Mouse (Mus musculus): Measurements from ENCODE around the gene Zfp408. TPM values are rescaled to one million over a fixed set of nuclear protein-coding genes. Genes with fewer than 3 reads are reported as not detected.

The Zfp408 gene
- polyA plus RNA-seq, 1 experiment from 2014 or later: 11.2 TPM

DNA sequence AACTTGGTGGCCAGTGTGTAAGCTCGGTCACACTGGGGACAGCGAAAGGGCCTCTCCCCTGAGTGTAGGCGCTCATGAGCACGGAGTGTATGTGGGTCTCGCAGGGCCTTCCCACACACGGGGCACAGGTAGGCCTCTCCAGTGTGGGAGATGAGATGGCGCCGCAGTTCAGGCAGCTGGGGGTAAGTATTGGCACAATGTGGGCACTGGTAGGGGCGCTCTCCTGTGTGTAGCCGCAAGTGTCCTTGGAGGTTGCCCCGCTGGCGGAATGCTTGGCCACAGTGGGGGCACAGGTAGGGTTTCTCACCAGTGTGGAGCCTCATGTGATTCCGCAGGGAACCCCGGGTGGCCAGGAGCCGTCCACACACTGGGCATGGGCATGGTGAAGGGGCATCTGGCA is 4.2 kb downstream of the Zfp408 start:
- Histone ChIP-seq H3K27me3 (ENCODE audit: control insufficient read depth, insufficient read depth, low read depth, low read length) (no peaks in the 10 kb centered on the region), H3K9me3 (replicated peaks; ENCODE audit: control insufficient read depth, low read length, poor library complexity, severe bottlenecking) (no peaks in the 10 kb centered on the region), H3K4me2 (ENCODE audit: low read length) (no peak overlapping the region), H3K4me1 (ENCODE audit: control insufficient read depth, insufficient read depth, low read length) (peaks cover 8% of the 10 kb centered on the region), H3K36me3 (ENCODE audit: control insufficient read depth, insufficient read depth, low read length) (peaks cover 31% of the 10 kb centered on the region), H3K27ac (ENCODE audit: low read length) (no peak overlapping the region), H3K4me3 (ENCODE audit: low read depth, low read length) (no peak overlapping the region), H3K9ac (ENCODE audit: low read depth, low read length) (no peak overlapping the region)
- WGBS: 98% methylated on average over 15 of the region's 15 CpGs
- no peak for ATAC-seq

DNA sequence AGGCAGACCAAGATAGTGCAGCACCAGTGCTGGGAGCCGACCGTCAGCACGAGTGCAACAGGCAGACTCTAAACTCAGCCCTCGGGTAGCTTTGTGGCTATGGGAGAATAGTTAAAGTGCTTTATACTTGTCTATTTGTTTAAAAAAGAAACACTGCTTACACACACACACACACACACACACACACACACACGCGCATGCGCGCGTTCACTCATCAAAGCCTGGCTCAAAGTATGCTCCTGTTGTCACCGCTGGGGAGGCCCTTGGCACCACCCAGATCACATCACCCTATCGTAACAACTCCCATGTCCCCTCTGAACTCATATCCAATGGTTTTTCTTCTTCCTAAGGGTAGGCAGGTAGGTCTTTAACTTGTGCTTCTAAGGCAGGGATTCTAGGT is 5.6 kb downstream of the Zfp408 start:
- no peaks in the 10 kb centered on the region for H3K27me3 ChIP-seq (ENCODE audit: control insufficient read depth, insufficient read depth, low read depth, low read length)
- no peak for ATAC-seq
- H3K36me3 ChIP-seq (ENCODE audit: control insufficient read depth, insufficient read depth, low read length): peaks cover 31% of the 10 kb centered on the region

DNA sequence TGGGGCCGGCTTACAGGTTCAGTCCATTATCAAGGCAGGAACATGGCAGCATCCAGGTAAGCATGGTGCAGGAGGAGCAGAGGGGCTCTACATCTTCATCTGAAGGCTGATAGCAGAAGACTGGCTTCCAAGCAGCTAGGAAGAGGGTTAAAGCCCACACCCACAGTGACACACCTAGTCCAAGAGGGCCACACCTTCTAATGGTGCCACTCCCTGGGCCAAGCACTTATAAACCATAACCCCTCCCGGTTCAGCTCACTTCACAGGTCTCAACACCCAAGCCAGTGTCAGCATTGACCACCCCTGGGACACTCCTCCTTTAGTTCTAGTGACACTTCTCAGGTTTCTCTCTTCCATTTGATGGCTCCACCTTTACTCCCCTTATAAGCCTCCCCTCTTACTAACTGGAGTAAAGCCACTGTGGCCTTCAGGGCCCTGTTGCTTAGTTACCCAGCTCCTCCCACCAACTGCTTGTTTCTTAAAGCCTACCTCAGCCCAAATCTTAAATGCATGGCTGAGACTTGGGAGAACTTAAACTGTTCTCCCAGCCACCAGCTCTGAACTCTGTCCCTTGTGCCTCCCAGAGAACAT is 6.7 kb downstream of the Zfp408 start:
- Histone ChIP-seq H3K4me2 (ENCODE audit: low read length) (no peak overlapping the region), H3K27ac (ENCODE audit: low read length) (no peak overlapping the region), H3K36me3 (ENCODE audit: control insufficient read depth, insufficient read depth, low read length) (peaks cover 30% of the 10 kb centered on the region), H3K4me1 (ENCODE audit: control insufficient read depth, insufficient read depth, low read length) (no peaks in the 10 kb centered on the region), H3K9ac (ENCODE audit: low read depth, low read length) (no peak overlapping the region), H3K9me3 (replicated peaks; ENCODE audit: control insufficient read depth, low read length, poor library complexity, severe bottlenecking) (no peaks in the 10 kb centered on the region), H3K4me3 (ENCODE audit: low read depth, low read length) (no peak overlapping the region), H3K27me3 (ENCODE audit: control insufficient read depth, insufficient read depth, low read depth, low read length) (no peaks in the 10 kb centered on the region)
- no peak for ATAC-seq
- 82% methylated on average over 2 of the region's 2 CpGs for WGBS

More for the DNA sequence above, 5.6 kb downstream of the Zfp408 start:
- Histone ChIP-seq H3K4me2 (ENCODE audit: low read length) (no peak overlapping the region), H3K4me1 (ENCODE audit: control insufficient read depth, insufficient read depth, low read length) (peaks cover 7% of the 10 kb centered on the region), H3K4me3 (ENCODE audit: low read depth, low read length) (no peak overlapping the region), H3K9me3 (replicated peaks; ENCODE audit: control insufficient read depth, low read length, poor library complexity, severe bottlenecking) (no peaks in the 10 kb centered on the region), H3K9ac (ENCODE audit: low read depth, low read length) (no peak overlapping the region), H3K27ac (ENCODE audit: low read length) (no peak overlapping the region)
- 95% methylated on average over 11 of the region's 11 CpGs for WGBS

DNA sequence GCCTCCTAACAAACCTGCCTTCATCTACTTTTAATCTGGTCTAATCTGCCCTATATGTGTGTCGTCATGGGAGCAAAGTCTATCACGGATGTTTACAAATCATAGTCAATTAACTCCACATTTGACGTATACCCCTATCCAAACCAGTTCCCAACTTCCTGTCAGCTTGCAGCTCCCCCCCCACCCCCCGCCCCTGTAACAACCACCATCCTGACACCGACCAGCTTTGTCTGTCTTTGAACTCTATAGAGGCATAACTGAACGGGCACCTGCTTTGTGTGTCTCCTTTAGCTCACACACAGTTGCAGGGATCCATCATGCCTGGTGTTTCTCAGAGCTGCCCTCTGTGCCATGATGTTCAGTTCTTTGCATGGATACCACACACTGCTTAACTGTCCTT is 10.7 kb downstream of the Zfp408 start:
- H3K4me3 ChIP-seq (ENCODE audit: low read depth, low read length): no peak overlapping the region
- H3K27ac ChIP-seq (ENCODE audit: low read length): no peak overlapping the region
- 77% methylated on average over 6 of the region's 6 CpGs for WGBS
- H3K9ac ChIP-seq (ENCODE audit: low read depth, low read length): no peak overlapping the region
- no peak for ATAC-seq
- no peak overlapping the region for H3K4me2 ChIP-seq (ENCODE audit: low read length)
- H3K9me3 ChIP-seq (replicated peaks; ENCODE audit: control insufficient read depth, low read length, poor library complexity, severe bottlenecking): no peaks in the 10 kb centered on the region
- H3K27me3 ChIP-seq (ENCODE audit: control insufficient read depth, insufficient read depth, low read depth, low read length): no peaks in the 10 kb centered on the region
- H3K4me1 ChIP-seq (ENCODE audit: control insufficient read depth, insufficient read depth, low read length): no peaks in the 10 kb centered on the region
- no peaks in the 10 kb centered on the region for H3K36me3 ChIP-seq (ENCODE audit: control insufficient read depth, insufficient read depth, low read length)

DNA sequence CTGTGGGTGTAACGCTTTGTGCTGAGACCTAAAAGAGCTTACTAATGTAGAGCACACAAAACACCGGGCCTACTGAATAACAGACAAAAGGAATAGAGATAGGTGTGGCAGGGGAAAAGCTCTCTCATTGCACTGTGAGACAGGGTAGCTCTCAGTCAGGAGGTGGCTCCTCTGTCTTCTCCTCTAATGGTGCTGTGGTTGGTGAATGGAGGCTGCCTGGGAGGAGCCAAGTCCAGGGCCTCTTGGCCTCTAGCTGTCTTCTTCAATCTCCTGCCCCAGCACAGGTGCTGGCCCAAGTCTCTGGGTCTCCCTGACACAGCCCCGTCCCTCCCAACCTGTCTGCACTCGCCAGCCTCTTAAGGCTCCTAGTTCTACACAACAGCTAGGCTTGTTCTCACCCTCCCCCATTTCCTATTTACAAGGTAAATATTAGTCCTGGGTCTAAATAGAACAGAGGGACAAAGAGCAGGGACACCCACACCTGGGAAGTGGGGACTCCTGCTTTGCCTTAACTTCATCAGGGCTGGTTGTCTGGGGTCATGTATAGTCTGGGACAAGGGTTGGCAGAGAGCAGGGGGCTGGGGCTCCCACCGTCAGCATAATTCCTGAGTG is 12.8 kb downstream of the Zfp408 start:
- Histone ChIP-seq H3K9me3 (replicated peaks; ENCODE audit: control insufficient read depth, low read length, poor library complexity, severe bottlenecking) (no peaks in the 10 kb centered on the region), H3K27ac (ENCODE audit: low read length) (no peak overlapping the region), H3K4me2 (ENCODE audit: low read length) (no peak overlapping the region), H3K27me3 (ENCODE audit: control insufficient read depth, insufficient read depth, low read depth, low read length) (no peaks in the 10 kb centered on the region), H3K36me3 (ENCODE audit: control insufficient read depth, insufficient read depth, low read length) (no peaks in the 10 kb centered on the region), H3K4me3 (ENCODE audit: low read depth, low read length) (no peak overlapping the region), H3K4me1 (ENCODE audit: control insufficient read depth, insufficient read depth, low read length) (no peaks in the 10 kb centered on the region), H3K9ac (ENCODE audit: low read depth, low read length) (no peak overlapping the region)
- WGBS: 80% methylated on average over 5 of the region's 5 CpGs
- ATAC-seq: no peak

DNA sequence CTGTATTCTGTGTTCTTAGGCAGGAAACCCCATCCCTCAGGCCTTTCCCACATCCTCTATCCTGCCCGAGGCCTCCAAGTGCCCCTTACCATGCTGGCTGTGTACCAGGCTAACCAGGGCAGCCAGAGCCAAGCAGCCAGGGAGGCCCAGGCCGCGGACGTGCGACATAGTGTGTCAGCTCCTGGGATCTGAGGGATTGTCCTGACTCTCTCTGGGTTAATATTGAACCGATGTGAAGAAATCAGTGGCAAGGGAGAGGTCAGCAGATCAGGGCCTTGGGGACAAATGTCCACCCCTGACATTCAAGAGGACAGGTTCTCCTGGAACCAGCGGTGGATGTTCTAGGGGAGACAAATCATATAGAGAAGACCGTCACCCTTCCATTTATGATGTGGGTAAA is 13.4 kb downstream of the Zfp408 start, which contains the start of gene F2:
Gene F2 (minus strand): TSS at position 186 of the 400 bp plus-strand sequence.
- Histone ChIP-seq H3K36me3 (ENCODE audit: control insufficient read depth, insufficient read depth, low read length) (no peaks in the 10 kb centered on the region), H3K4me1 (ENCODE audit: control insufficient read depth, insufficient read depth, low read length) (no peaks in the 10 kb centered on the region), H3K27ac (ENCODE audit: low read length) (no peak within 1 kb of the TSS), H3K27me3 (ENCODE audit: control insufficient read depth, insufficient read depth, low read depth, low read length) (no peaks in the 10 kb centered on the region), H3K4me2 (ENCODE audit: low read length) (no peak within 1 kb of the TSS), H3K9me3 (replicated peaks; ENCODE audit: control insufficient read depth, low read length, poor library complexity, severe bottlenecking) (no peaks in the 10 kb centered on the region), H3K9ac (ENCODE audit: low read depth, low read length) (no peak within 1 kb of the TSS), H3K4me3 (ENCODE audit: low read depth, low read length) (no peak within 1 kb of the TSS)
- 94% methylated on average over 8 of the region's 8 CpGs for WGBS
- ATAC-seq: no peak

DNA sequence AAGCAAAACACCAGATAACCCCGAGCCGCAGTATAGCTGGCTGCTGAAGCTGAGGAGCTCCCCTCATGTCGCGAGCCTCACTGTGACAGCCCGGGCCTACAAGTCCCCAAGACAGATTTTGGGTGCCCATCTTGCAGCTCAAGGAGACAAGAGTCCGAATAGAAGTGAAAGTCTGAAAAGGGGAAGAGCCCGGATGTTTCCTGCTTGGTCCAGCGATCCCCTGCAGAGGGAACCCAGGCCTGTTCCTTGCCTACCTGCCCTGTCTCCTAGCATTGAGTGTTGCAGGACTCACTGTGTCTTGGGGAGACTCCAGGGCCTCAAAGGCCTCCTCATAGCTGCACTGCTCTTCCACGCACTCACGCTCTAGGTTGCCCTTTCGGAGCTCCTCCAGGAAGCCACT is 14.1 kb downstream of the Zfp408 start:
- H3K9me3 ChIP-seq (replicated peaks; ENCODE audit: control insufficient read depth, low read length, poor library complexity, severe bottlenecking): no peaks in the 10 kb centered on the region
- H3K36me3 ChIP-seq (ENCODE audit: control insufficient read depth, insufficient read depth, low read length): no peaks in the 10 kb centered on the region
- H3K4me1 ChIP-seq (ENCODE audit: control insufficient read depth, insufficient read depth, low read length): no peaks in the 10 kb centered on the region
- 87% methylated on average over 11 of the region's 11 CpGs for WGBS
- H3K4me3 ChIP-seq (ENCODE audit: low read depth, low read length): no peak overlapping the region
- no peak for ATAC-seq
- no peak overlapping the region for H3K4me2 ChIP-seq (ENCODE audit: low read length)
- no peak overlapping the region for H3K9ac ChIP-seq (ENCODE audit: low read depth, low read length)
- no peak overlapping the region for H3K27ac ChIP-seq (ENCODE audit: low read length)
- H3K27me3 ChIP-seq (ENCODE audit: control insufficient read depth, insufficient read depth, low read depth, low read length): no peaks in the 10 kb centered on the region

DNA sequence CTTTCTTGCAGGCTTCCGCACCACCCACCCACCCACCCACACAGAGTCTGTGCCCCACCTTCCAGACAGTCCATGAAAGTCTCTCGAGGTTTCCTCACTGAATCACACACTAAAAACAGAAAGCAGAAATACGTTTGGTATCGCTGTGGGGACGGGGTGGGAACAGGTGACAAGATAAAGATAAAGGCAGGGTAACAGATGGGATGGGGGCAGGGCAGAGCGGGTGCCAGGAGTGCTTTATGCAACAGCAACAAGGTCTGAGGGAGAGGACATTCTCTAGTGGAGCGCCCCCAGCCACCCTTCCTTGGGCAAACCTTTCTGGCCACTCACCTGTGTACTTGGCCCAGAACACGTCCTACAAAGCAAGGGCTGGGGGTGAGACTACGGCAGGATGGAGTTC is 14.8 kb downstream of the Zfp408 start:
- Histone ChIP-seq H3K36me3 (ENCODE audit: control insufficient read depth, insufficient read depth, low read length) (no peaks in the 10 kb centered on the region), H3K9ac (ENCODE audit: low read depth, low read length) (no peak overlapping the region), H3K27ac (ENCODE audit: low read length) (no peak overlapping the region), H3K4me1 (ENCODE audit: control insufficient read depth, insufficient read depth, low read length) (no peaks in the 10 kb centered on the region), H3K27me3 (ENCODE audit: control insufficient read depth, insufficient read depth, low read depth, low read length) (no peaks in the 10 kb centered on the region), H3K4me2 (ENCODE audit: low read length) (no peak overlapping the region), H3K9me3 (replicated peaks; ENCODE audit: control insufficient read depth, low read length, poor library complexity, severe bottlenecking) (no peaks in the 10 kb centered on the region), H3K4me3 (ENCODE audit: low read depth, low read length) (no peak overlapping the region)
- 89% methylated on average over 9 of the region's 9 CpGs for WGBS
- no peak for ATAC-seq

DNA sequence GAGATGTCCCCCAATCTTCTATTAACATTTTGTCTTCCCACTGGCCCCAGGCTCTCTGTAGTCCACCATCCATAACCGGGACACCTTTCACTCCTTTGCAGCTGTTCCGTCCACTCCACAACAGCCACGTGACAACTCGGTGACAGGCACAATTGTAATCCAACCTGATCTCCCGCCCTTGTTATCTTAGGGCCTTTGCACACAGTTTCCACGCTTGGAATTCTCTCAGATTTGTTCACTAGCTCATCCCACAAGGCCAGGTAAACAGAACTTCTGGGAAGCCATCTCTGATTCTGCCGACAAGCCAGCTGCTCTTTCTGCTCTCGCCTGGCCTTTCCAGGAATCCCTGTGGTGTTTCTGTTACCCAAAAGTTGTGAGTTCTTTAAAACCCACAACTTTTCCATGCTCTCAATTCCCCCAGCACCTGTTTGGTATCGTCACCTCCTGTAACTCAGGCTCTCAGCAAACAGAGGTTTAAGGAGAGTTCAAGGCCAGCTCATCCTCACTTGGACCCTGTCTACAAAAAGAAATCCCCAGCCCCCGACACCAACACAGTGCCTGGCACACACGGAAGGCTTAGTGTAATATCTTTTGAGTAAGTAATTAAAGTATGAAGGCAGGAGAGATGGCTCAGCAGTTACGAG is 16.1 kb downstream of the Zfp408 start:
- no peak overlapping the region for H3K27ac ChIP-seq (ENCODE audit: low read length)
- H3K9ac ChIP-seq (ENCODE audit: low read depth, low read length): no peak overlapping the region
- 82% methylated on average over 12 of the region's 12 CpGs for WGBS
- ATAC-seq: no peak
- H3K27me3 ChIP-seq (ENCODE audit: control insufficient read depth, insufficient read depth, low read depth, low read length): no peaks in the 10 kb centered on the region
- H3K4me2 ChIP-seq (ENCODE audit: low read length): no peak overlapping the region
- no peak overlapping the region for H3K4me3 ChIP-seq (ENCODE audit: low read depth, low read length)
- H3K36me3 ChIP-seq (ENCODE audit: control insufficient read depth, insufficient read depth, low read length): no peaks in the 10 kb centered on the region
- H3K4me1 ChIP-seq (ENCODE audit: control insufficient read depth, insufficient read depth, low read length): no peaks in the 10 kb centered on the region
- H3K9me3 ChIP-seq (replicated peaks; ENCODE audit: control insufficient read depth, low read length, poor library complexity, severe bottlenecking): no peaks in the 10 kb centered on the region

Measured in midbrain, embryonic 16.5 days (tissue).